Mouse (Mus musculus): ENCODE measurements around the gene Pdzk1ip1.

GRCm38 (mm10) chr4:115055691-115056090, 32.8 kb upstream of the Pdzk1ip1 start:
- no peak for TF ChIP-seq POLR2A (IDR thresholded peaks at IDR 0.05; ENCODE audit: borderline replicate concordance, extremely low read depth, insufficient read depth, insufficient read length, poor library complexity, severe bottlenecking)
- no peak for TF ChIP-seq CTCF (IDR thresholded peaks at IDR 0.05; ENCODE audit: borderline replicate concordance, extremely low read depth, insufficient read depth, insufficient read length)
